Mouse (Mus musculus): ENCODE measurements around the gene Fat3. TPM values are rescaled to one million over a fixed set of nuclear protein-coding genes. Genes with fewer than 3 reads are reported as not detected.

Fat3 gene
- polyA plus RNA-seq, 1 experiment = 0.12 TPM

- Histone ChIP-seq H3K4me3 (ENCODE audit: insufficient read depth, low read length) (no peak overlapping the region), H3K4me1 (ENCODE audit: control insufficient read depth, insufficient read depth, low read length) (peaks cover 3% of the 10 kb centered on the region; the same call in 1 of the 2 replicates), H3K27ac (ENCODE audit: insufficient read depth, low read depth, low read length) (no peak overlapping the region)
- no peak for TF ChIP-seq CTCF (IDR thresholded peaks at IDR 0.05; ENCODE audit: low read depth, low read length)
- no peak for TF ChIP-seq POLR2A (IDR thresholded peaks at IDR 0.05; ENCODE audit: borderline replicate concordance, low read depth, low read length)
Measured at GRCm38 (mm10) chr9:16498876-16499275, 2.2 kb downstream of the Fat3 start.

GRCm38 (mm10) chr9:16497361-16497760 is 3.7 kb downstream of the Fat3 start:
- H3K4me1 ChIP-seq (ENCODE audit: control insufficient read depth, insufficient read depth, low read length) = peaks cover 3% of the 10 kb centered on the region; the same call in 1 of the 2 replicates
- H3K27ac ChIP-seq (ENCODE audit: insufficient read depth, low read depth, low read length) = no peak overlapping the region
- TF ChIP-seq POLR2A (IDR thresholded peaks at IDR 0.05; ENCODE audit: borderline replicate concordance, low read depth, low read length) (no peak), CTCF (IDR thresholded peaks at IDR 0.05; ENCODE audit: low read depth, low read length) (no peak)
- H3K4me3 ChIP-seq (ENCODE audit: insufficient read depth, low read length) = no peak overlapping the region

GRCm38 (mm10) chr9:16496331-16496730 is 4.8 kb downstream of the Fat3 start:
- TF ChIP-seq POLR2A (IDR thresholded peaks at IDR 0.05; ENCODE audit: borderline replicate concordance, low read depth, low read length) (no peak), CTCF (IDR thresholded peaks at IDR 0.05; ENCODE audit: low read depth, low read length) (no peak)
- Histone ChIP-seq H3K27ac (ENCODE audit: insufficient read depth, low read depth, low read length) (no peak overlapping the region), H3K4me3 (ENCODE audit: insufficient read depth, low read length) (no peak overlapping the region), H3K4me1 (ENCODE audit: control insufficient read depth, insufficient read depth, low read length) (peaks cover 3% of the 10 kb centered on the region; the same call in 1 of the 2 replicates)

- Histone ChIP-seq H3K4me1 (ENCODE audit: control insufficient read depth, insufficient read depth, low read length) (peaks cover 4% of the 10 kb centered on the region; the same call in 1 of the 2 replicates), H3K4me3 (ENCODE audit: insufficient read depth, low read length) (no peak overlapping the region), H3K27ac (ENCODE audit: insufficient read depth, low read depth, low read length) (no peak overlapping the region)
- TF ChIP-seq POLR2A (IDR thresholded peaks at IDR 0.05; ENCODE audit: borderline replicate concordance, low read depth, low read length) (no peak), CTCF (IDR thresholded peaks at IDR 0.05; ENCODE audit: low read depth, low read length) (no peak)
Measured at GRCm38 (mm10) chr9:16489661-16490060, 11.4 kb downstream of the Fat3 start.

- Histone ChIP-seq H3K27ac (ENCODE audit: insufficient read depth, low read depth, low read length) (no peak overlapping the region), H3K4me3 (ENCODE audit: insufficient read depth, low read length) (no peak overlapping the region), H3K4me1 (ENCODE audit: control insufficient read depth, insufficient read depth, low read length) (peaks cover 5% of the 10 kb centered on the region; the same call in 1 of the 2 replicates)
- TF ChIP-seq POLR2A (IDR thresholded peaks at IDR 0.05; ENCODE audit: borderline replicate concordance, low read depth, low read length) (no peak), CTCF (IDR thresholded peaks at IDR 0.05; ENCODE audit: low read depth, low read length) (no peak)
Measured at GRCm38 (mm10) chr9:16487565-16487964, 13.5 kb downstream of the Fat3 start.

GRCm38 (mm10) chr9:16486229-16486628 is 14.9 kb downstream of the Fat3 start:
- no peak overlapping the region for H3K4me3 ChIP-seq (ENCODE audit: insufficient read depth, low read length)
- peaks cover 5% of the 10 kb centered on the region; the same call in 1 of the 2 replicates for H3K4me1 ChIP-seq (ENCODE audit: control insufficient read depth, insufficient read depth, low read length)
- H3K27ac ChIP-seq (ENCODE audit: insufficient read depth, low read depth, low read length) = no peak overlapping the region
- TF ChIP-seq POLR2A (IDR thresholded peaks at IDR 0.05; ENCODE audit: borderline replicate concordance, low read depth, low read length) (no peak), CTCF (IDR thresholded peaks at IDR 0.05; ENCODE audit: low read depth, low read length) (no peak)

GRCm38 (mm10) chr9:16485173-16485572 is 15.9 kb downstream of the Fat3 start:
- Histone ChIP-seq H3K4me1 (ENCODE audit: control insufficient read depth, insufficient read depth, low read length) (peaks cover 5% of the 10 kb centered on the region; the same call in 1 of the 2 replicates), H3K4me3 (ENCODE audit: insufficient read depth, low read length) (no peak overlapping the region), H3K27ac (ENCODE audit: insufficient read depth, low read depth, low read length) (no peak overlapping the region)
- TF ChIP-seq CTCF (IDR thresholded peaks at IDR 0.05; ENCODE audit: low read depth, low read length) (no peak), POLR2A (IDR thresholded peaks at IDR 0.05; ENCODE audit: borderline replicate concordance, low read depth, low read length) (no peak)

- H3K27ac ChIP-seq (ENCODE audit: insufficient read depth, low read depth, low read length) = no peak overlapping the region
- H3K4me1 ChIP-seq (ENCODE audit: control insufficient read depth, insufficient read depth, low read length) = peaks cover 5% of the 10 kb centered on the region; the same call in 1 of the 2 replicates
- TF ChIP-seq CTCF (IDR thresholded peaks at IDR 0.05; ENCODE audit: low read depth, low read length) (no peak), POLR2A (IDR thresholded peaks at IDR 0.05; ENCODE audit: borderline replicate concordance, low read depth, low read length) (no peak)
Measured at GRCm38 (mm10) chr9:16484765-16485164, 16.3 kb downstream of the Fat3 start.

GRCm38 (mm10) chr9:16461491-16461890 is 39.6 kb downstream of the Fat3 start:
- Histone ChIP-seq H3K4me3 (ENCODE audit: insufficient read depth, low read length) (no peak overlapping the region), H3K4me1 (ENCODE audit: control insufficient read depth, insufficient read depth, low read length) (no peaks in the 10 kb centered on the region), H3K27ac (ENCODE audit: insufficient read depth, low read depth, low read length) (no peak overlapping the region)
- TF ChIP-seq CTCF (IDR thresholded peaks at IDR 0.05; ENCODE audit: low read depth, low read length) = no peak
- no peak for TF ChIP-seq POLR2A (IDR thresholded peaks at IDR 0.05; ENCODE audit: borderline replicate concordance, low read depth, low read length)

More at GRCm38 (mm10) chr9:16484765-16485164, 16.3 kb downstream of the Fat3 start:
- H3K4me3 ChIP-seq (ENCODE audit: insufficient read depth, low read length) = no peak overlapping the region

GRCm38 (mm10) chr9:16460591-16460990 is 40.5 kb downstream of the Fat3 start:
- Histone ChIP-seq H3K27ac (ENCODE audit: insufficient read depth, low read depth, low read length) (no peak overlapping the region), H3K4me3 (ENCODE audit: insufficient read depth, low read length) (no peak overlapping the region), H3K4me1 (ENCODE audit: control insufficient read depth, insufficient read depth, low read length) (no peaks in the 10 kb centered on the region)
- TF ChIP-seq POLR2A (IDR thresholded peaks at IDR 0.05; ENCODE audit: borderline replicate concordance, low read depth, low read length) = no peak
- TF ChIP-seq CTCF (IDR thresholded peaks at IDR 0.05; ENCODE audit: low read depth, low read length) = no peak

All from bone marrow macrophage, adult 2 months (primary cell).